Mouse (Mus musculus): ENCODE results near the gene G3bp1.

Gene G3bp1

DNA sequence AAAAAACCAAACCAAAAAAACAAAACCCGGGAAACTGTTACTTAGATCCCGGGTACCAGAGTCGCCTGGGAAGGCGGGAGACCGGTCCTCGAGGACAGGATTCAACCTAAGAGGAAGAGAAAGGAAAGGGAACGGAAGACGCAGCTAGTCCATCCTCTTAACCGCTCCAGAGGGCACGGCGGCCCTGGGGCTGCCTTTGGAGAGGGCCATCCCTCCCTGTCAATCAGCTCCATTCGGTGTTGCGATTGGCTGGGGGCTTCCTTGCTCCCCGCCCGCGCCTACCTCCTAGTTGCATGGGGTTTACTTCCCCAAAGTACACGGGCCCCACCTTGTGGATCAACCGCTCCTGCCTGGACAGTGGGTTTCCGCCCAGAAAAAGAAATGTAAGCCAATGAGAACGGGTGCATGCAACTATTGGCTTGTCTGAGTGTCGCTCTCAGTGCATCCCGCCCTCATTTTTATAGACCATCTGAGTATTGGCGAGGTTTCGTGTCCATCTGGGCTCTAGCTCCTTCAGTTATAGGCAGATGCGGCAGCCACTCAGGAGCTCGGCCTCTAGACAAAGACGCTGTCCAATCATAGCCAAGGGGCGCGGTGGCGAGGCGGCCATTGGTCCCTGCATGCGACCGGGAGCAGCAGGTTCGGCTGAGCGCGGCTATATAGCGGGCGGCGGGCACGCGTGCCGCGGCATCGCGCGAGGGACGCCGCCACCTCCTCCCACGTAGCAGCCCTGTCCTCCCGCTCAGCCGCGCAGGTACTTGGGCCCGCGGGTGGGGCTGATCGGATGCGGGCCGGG is at the start of gene G3bp1:
Gene G3bp1, plus strand, starts transcription at position 638 of the 796 bp plus-strand sequence.
- peak; percentile 99 for DNase-seq

DNA sequence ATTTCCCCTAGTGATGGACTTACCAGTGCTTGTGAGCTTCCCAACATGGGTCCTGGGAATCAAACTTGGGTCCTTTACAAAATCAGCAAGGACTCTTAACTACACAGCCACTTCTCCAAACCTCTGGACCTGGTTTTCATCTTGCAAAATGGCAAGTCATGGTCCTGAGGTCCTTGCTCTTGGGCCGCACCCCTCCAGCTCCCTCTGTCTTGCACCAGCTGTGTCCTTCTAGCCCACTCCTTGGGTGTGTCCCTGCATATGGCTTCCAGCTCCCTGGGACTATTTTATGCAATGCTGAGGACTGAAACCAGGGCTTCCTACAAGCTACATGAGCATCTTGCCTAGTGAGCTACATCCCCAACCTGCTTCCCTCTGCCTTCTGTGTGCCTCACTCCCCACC is 46.5 kb upstream of the G3bp1 start, which contains the start of gene Sparc:
Gene Sparc, minus strand, starts transcription at position 206 of the 400 bp plus-strand sequence.
- no peak for DNase-seq

DNA sequence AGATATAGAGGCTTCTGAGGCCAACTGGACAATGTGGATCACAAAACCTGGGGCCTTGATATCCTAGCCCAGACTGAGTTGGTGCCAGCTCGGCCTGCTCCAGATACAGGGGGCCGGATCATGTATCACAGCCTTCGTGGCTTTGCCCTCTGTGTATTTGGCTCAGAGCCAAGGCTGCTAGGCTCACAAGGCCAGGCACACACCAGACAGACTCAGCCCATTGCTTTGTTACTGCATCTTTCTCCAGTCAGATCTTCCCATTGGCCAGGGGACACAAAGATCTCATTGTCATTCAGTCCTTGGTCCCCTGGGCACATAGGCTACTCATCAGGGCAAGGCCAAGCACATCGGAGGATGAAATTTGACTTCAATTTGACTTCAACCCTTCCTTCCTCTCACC is 45.7 kb upstream of the G3bp1 start:
- peak; percentile 33 for DNase-seq

DNA sequence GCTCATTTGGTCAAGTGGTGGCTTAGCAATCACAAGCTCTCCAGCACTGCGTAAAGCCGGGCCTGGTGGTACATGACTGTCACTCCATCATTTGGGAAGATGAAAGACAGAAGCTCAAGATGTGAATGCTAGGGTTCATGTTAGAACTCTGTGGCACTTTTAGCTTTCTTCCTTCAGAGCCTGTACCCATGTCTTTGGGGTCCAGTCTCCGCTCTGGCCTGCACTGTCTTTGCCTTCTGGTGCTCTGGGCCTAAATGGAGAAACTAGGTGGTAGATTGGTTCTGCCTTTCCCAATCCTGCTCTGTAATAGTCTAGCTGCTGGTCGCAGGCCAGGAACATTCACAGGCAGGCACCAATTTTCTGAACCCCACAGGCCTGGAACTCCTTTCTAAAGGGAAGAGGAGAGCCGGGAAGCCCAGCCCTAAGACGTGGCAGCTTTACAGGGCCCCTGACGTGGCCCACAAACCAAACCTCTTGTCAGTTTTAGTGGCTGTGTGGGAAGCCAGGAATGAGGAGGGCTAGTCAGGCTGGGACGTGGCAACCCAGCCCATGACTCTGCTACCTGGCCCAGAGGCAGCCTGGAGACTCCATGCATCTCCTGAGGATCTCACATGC is 44.6 kb upstream of the G3bp1 start:
- no peak for DNase-seq

DNA sequence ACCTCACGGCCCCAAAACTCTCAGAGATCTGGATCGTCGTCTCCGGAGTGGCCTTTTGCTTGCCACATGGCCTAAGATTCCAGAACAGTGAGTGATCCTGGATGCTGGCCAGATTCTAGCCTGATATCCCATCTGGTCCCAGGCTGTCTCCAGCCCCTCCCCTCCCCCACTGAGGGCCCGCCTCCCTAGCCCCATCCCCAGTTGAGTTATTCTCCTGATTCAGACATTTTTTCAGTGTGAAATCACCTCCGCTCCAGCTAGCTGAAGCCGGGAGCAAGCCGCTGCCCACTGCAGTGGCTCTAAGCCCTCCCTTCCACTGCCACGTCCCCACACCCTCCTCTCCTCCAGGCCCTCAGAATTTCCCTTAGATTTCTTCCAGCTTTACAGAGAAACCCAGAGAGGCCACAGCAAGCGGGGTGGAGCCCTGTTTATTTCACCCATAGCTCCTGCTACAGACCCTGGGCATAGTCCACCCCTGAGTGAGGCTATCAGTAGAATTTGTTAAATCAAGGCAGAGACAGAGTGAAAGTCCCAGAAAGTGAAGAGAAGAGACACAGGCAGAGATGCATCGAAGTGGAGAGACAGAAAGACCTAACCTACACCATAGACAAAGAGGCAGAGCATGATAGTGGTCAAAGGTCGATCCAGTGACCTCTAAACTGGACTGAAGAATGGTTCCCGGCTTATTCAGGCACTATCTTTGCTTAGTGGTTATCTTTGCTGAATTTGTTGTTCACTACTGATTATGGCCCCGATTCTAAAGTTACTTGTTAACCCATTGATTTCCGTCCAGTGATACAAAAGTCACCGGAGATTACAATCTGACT is 41.1 kb upstream of the G3bp1 start:
- DNase-seq: peak; percentile 79

DNA sequence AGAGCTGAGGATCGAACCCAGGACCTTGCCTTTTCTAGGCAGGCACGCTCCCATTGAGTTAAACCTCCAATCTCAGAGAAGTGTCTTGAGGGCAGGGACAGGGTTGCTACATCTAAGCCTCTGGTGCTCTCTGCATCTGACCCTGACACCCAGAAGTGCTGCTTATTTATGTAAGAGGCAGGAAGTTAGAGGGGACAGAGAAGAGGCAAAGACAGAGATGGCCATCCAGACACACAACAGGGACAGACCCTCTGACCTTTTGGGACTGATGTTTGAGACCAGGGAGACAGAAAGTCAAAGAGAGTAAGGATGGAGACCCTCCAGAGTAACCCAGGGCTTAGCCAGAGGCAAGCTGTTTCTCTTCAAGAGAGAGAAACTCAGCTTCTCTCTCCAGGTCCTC is 39.5 kb upstream of the G3bp1 start:
- DNase-seq: no peak

DNA sequence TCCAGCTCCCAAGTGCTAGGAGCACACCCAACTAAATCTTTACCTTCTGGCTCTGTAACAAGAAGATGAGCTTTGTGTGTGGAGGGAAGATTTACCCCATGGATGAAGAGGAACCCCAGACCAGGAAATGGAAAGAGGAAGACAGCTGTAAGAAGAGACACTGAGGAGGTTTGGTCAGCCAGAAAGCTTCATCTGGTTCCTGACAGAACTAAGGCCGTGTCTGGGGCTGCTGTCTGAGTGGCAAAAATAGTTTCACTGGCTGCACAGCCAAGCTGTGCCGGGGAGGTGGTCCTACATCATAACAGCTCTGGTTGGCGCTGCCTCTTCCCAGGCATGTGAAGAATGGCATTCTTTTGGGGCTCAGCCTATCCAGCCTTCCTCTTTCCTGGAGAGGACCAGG is 36.5 kb upstream of the G3bp1 start:
- peak; percentile 21 for DNase-seq

DNA sequence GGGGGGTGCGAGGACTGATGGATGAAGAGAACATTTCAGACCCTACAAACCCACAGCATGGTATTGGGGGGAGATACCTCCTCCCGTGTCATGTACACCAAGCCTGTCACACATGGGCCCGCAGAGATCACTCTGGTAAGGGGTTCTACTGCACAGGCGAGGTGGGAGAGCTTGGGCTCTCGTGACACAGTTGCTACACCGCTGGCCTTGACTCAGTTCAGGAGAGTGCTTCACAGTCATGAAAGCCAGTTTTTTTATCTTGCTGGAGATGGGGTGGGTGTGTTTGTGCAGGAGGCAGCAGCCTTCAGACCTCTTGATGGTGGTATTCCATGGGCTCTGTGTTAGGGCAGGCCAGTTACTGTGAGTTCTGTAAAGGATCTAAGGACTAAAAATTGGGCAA is 33.4 kb upstream of the G3bp1 start:
- DNase-seq: no peak

DNA sequence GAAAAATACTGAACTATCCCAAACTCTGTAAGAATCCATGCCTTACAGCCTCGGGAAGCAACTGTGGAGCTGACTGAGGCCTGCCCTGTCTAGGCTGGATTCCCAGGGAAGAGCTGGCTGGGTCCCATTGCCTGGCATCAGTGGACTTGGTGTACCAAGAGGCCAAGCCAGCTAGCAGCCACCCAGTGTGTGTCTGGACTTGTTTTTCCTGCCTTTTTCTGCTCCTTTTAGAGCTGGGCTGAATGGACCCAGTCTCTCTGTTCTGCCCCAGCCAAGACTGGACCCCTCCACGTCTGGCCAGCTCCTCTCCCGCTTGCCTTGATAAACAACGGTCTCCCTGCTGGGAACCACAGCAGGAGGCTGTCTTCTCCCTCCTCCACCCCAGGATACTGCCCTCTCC is 31.5 kb upstream of the G3bp1 start:
- DNase-seq: no peak

DNA sequence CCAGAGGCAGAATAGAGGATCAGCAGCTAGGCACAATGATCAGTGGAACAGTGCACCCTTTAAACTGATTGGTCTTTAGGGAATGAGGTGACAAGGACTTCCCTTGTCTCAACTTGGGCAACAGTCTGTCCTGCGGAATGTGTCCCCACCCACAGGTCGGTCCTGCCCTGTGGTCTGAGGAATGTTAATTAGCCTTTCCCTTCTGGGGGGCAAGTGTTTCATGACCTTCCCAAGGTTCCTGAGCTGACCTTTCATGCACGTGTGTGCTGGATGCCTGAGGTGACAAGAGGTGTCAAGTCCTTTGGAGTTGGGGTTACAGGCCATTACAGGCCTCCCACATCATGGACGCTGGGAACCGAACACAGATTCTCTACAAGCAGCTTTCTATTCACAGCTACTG is 29.8 kb upstream of the G3bp1 start:
- DNase-seq: no peak

DNA sequence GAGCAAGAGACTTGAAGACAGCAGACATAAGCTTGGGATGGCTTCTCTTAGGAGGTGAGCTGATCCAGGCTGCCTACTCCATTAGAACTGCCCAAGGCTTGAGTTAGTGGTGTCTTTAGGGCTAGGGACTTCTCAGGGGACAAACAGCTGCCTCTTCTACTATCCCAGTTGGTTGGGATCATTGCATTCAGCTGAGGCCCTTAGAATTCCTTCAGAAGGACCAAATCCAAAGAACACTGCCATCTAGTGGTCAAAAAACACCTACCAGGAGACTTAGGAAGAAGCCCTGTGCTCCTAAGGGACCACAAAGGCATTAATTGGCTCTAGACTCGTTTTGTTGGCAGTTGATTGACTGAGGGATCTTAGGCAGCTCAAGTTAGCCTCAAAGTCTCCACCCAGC is 24.7 kb upstream of the G3bp1 start:
- no peak for DNase-seq

DNA sequence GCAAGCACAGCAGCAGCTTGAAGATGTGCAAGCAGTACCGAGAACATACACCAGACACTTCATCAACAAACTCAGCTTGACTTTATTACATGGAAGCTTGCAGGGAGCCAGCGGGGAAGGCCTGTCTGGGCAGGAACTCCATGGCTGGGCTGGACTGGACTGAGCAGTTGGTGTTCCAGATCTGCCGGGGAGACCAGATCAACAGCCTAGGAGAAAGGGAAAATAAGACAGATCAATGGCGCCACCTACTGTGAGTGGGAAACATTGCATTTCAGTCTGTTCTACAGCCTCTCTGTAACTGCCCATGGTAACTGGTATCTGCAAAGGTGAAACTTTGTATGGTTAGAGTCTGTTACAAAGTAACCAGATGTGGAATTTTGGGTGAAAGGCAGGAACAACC is 22.9 kb upstream of the G3bp1 start:
- DNase-seq: peak; percentile 67

DNA sequence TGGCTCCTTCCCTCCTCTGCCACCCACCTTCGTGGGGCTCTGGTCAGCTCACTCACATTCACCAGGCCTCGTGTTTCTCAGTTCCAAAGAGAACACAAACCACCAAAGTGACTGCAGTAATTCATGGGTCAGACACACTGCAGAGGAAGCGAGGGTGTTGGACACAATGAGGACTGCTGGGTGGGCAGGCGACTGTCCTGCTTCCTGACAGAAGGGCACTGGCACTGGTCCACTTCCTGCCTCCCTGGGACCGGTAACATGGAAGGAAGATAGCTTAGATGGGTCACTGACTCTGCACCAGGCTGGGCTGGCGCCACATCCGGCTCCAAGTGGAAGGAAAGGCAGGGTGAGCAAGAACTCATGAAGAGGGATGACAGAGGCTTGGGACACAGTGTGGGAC is 20.0 kb upstream of the G3bp1 start:
- DNase-seq: no peak

DNA sequence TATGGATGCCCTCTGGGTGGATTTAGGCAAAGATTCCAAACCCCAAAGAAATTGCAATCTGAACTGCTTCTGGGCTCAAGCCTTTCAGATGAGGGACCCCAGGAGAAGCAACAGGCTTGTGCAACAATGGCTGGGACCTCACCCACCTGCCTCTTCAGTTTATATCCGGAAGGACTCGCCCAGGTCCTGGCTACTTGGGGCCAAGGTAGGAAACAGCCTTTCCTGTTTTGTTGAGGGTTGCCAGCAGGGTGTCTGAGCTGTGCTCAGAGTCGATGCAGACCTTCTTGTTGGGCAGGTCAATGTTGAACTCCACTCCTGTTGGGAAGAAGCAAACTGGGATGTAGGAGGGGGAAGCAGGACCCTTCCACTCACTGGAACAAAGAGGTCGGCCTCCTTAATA is 19.2 kb upstream of the G3bp1 start:
- no peak for DNase-seq

DNA sequence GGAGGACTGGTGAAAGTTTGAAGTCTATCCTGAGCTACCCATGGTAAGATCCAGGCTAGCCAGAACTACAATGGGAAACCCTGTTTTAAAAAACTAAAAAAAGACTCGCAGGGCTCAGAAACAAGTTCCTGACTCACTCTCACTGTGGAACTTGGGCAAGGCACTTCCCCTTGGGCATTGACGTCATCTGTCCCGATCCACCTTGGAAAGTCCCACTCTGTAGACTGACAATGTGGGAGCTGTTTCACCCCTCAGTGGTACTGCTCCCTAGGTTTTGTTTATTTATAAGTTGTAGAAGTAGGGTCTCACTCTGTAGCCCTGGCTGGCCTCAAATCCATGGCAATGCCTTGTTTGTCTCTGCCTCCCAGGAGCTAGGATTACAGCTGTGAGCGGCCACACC is 15.8 kb upstream of the G3bp1 start:
- DNase-seq: no peak

DNA sequence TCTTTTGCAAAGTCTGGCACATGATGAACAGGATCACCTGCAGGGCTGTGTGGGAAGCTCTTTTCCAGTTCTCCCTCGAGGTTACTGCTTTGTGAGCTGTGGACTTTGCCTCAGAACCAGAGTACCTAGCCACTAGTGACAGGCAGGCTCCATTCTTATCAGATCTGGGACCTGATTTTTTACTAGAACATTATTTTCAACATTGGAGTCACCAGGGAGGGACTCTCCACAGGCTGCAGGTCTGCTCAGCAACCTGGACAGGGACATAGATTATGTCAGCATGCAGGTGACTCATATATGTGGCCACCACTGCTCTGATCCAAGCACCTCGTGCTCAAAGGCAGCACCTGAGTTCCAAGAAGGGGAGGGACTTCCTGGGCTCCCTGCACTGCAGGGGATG is 14.3 kb upstream of the G3bp1 start:
- no peak for DNase-seq

DNA sequence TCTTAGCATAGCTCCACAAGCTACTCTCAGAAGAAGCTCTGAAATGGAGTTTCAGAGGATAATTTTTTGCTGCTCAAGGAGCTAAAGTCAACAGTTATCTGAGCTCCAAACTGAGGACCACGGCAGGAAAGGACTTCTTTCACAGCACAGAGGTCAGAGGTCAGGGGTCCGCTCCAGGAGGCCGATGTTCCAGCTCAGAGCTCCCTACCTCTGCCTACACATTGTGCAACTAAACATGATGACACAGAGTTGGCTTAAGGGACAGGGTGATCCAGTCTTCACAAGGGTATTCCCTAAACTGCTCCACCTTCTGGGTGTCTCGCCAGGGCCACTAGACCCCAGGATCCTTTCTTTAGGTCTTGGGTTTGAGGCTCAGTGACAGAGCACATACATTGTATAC is 11.0 kb upstream of the G3bp1 start:
- no peak for DNase-seq

DNA sequence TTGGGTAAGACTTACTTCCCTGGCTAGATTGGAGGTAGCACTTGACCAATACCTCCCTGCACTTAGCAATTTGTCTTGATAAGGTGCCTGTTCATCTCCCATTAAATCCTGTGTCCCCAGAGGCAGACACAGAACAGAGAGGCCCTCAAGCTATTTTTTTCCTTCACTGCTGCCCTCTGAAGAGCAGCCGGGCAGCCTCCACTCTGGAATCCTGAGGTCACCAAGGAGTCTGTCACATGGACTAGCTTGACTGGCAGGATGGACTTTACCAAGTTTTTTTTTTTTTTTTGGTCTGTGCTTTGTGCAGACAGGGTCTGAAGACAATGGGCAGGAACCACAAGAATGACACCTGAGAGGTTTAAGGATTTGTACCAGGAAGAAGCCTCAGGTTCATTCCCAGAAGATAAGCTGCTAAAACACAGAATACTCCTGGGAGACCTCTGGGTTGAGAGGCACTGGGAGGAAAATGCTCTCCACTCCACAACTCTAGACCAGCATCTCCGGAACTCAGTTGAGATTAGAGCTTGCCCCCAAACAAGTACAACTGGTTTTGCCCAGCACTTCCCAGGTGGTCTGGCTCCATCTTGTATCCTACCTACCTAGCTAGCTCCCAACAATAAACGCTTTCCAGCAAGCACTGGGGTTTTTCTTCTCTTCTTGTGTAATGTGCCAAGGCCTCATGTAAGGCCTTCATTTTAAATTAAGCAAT is 9.5 kb upstream of the G3bp1 start:
- DNase-seq: no peak

DNA sequence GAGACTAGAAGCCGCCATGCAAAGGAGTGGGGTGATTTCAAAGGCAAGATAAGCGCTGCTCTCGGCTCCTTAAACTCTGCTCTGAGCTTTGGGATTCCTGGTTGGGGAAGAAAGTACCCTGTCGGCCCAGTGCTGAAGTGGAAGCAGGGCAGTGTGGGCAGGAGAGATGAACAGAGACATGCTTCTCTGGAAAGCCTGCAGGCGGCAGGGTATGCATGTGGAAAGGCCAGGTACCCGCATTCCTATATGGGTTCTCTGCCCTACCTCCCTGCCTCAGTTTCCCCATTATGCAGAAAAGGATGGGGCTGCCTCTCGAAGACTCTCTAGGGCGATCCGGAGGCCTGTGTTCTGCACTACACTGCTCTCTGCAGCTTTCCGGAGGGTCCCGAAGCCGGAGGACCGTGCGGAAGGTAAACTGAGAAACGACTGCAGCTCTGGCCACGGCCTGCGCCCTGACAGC is 8.9 kb upstream of the G3bp1 start:
- peak; percentile 41 for DNase-seq

DNA sequence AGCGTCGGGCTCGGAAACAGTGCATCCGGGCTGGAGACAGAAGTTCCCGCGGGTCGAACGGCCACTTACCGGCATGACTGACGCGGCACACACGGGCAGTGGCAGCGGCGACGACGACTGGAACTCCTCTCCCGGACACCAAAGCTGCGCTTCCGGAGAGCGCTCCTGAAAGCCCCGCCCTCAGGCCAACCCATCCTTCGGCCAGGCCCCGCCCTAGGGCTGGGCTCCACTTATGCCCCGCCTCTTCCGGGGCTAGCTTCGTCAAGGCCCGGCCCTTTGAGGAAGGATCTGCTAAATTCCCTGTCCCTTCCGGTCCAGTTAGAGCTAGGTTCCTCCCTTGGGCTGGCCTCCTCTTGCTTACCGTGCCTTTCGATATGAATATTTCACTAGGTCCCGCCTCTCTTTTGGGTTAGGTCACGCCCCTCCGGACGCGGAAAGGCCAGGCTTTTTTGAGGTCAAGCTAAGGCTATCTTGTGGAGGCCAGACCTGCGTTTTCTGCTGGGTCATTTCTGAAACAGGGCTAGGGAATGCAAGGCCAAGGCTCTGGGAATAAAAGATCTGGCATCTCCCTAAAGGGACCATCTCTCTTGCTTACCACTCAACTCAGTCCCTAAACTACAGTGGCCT is 8.4 kb upstream of the G3bp1 start, which contains the start of gene Atox1:
Gene Atox1, minus strand, starts transcription at position 221 of the 627 bp plus-strand sequence.
- peak; percentile 97 for DNase-seq

DNA sequence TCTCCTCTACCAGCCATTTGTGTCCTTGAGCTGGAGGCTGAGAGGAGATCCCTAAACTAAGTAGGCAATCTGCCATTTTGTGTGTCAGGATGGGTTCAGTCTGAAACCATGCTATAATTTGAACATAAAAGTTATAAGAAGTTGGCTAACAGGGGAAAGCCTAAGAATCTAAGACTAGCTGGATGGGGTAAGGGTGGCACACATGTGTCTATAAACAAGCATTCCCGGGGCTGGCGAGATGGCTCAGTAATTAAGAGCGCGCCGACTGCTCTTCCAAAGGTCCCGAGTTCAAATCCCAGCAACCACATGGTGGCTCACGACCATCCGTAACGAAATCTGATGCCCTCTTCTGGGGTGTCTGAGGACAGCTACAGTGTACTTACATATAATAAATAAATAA is 7.3 kb upstream of the G3bp1 start:
- no peak for DNase-seq

DNA sequence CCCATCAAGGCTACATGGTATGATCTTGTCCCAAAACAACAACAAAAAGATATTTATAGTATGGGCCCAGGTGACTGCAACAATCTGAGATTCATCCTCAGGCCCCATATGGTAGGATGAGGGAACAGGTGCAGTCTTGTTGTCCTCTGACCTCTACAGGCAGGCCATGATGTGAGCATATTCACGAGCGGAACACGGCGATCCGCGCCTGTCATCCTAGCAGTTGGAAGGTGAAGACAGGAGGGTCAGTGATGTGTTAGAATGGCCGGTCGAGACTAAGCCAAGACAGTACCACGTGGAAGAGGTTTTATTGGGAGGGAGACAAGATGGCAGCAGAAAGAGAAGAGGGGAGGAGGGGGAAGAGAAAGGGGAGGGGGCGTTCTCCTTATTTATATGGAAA is 4.8 kb upstream of the G3bp1 start:
- DNase-seq: no peak

Data from liver (tissue).